Mouse (Mus musculus) heart, adult 2 months (tissue): ENCODE data around the gene Sepsecs.

Experiments
- CTCF ChIP-seq: fragments of 200-600 bp; IDR thresholded peaks from 2 replicates; pipeline ENCODE4 v1.8.1; 2022; ENCODE audit warnings: antibody characterized with exemption, mild to moderate bottlenecking, moderate library complexity
- EP300 ChIP-seq: fragments of 200-500 bp; IDR thresholded peaks from 2 replicates; pipeline ENCODE4 v1.6.1; 2011; ENCODE audit warnings: low read depth, low read length, control low read depth; ENCODE audit not compliant: insufficient read depth
- POLR2A ChIP-seq: fragments of 200-500 bp; IDR thresholded peaks from 2 replicates; pipeline ENCODE4 v1.6.1; 2011; ENCODE audit warnings: mild to moderate bottlenecking, low read depth, low read length, control low read depth; ENCODE audit not compliant: insufficient read depth

- TF ChIP-seq CTCF: no peak
- TF ChIP-seq EP300: no peak
- TF ChIP-seq POLR2A: no peak
Observed at GRCm38 (mm10) chr5:52674384-52675069, 5.0 kb upstream of the Sepsecs start.
